Mouse (Mus musculus) heart, postnatal 0 days (tissue): ENCODE measurements around the gene Tnnt2.

Experiments used
- CTCF ChIP-seq: IDR thresholded peaks from 2 replicates; pipeline ENCODE4 v1.5.1; 2016; ENCODE audit warnings: antibody characterized with exemption, control low read depth, low read depth
- EP300 ChIP-seq: IDR thresholded peaks from 2 replicates; pipeline ENCODE4 v1.6.1; 2016; ENCODE audit warnings: antibody characterized with exemption, low read depth

- TF ChIP-seq CTCF (no peak), EP300 (no peak)
Observed at GRCm38 (mm10) chr1:135799109-135799627, 37.0 kb upstream of the Tnnt2 start.
